Mouse (Mus musculus) liver, adult (tissue): ENCODE results near the gene Prmt1.

Source experiments
- GATA4 ChIP-seq: IDR thresholded peaks from 2 replicates; pipeline ENCODE4 v1.6.1; 2014; ENCODE audit warnings: mild to moderate bottlenecking, low read length; ENCODE audit not compliant: insufficient replicate concordance

Gene Prmt1

GRCm38 (mm10) chr7:44951960-44952359 lies 34.4 kb downstream of the Prmt1 start:
- no peak for TF ChIP-seq GATA4

GRCm38 (mm10) chr7:44949922-44950321 lies 36.4 kb downstream of the Prmt1 start:
- TF ChIP-seq GATA4 = no peak

GRCm38 (mm10) chr7:44942904-44943303 lies 43.5 kb downstream of the Prmt1 start, which contains the start of gene Tsks:
Gene Tsks (plus strand): TSS chr7:44943204.
- TF ChIP-seq GATA4 = no peak

- TF ChIP-seq GATA4 = no peak
Observed at GRCm38 (mm10) chr7:44938680-44939079, 47.7 kb downstream of the Prmt1 start.

- no peak; the same call in 1 of the 2 replicates for TF ChIP-seq GATA4
Observed at GRCm38 (mm10) chr7:44929204-44930151, 56.9 kb downstream of the Prmt1 start, which contains the start of gene Ap2a1. Gene Ap2a1 (minus strand): TSS chr7:44929496.

- TF ChIP-seq GATA4 = no peak
Observed at GRCm38 (mm10) chr7:44928570-44928969, 57.8 kb downstream of the Prmt1 start.
